Comparison of ENCODE assay signal across 8 mouse cellular contexts in the genomic region with DNA sequence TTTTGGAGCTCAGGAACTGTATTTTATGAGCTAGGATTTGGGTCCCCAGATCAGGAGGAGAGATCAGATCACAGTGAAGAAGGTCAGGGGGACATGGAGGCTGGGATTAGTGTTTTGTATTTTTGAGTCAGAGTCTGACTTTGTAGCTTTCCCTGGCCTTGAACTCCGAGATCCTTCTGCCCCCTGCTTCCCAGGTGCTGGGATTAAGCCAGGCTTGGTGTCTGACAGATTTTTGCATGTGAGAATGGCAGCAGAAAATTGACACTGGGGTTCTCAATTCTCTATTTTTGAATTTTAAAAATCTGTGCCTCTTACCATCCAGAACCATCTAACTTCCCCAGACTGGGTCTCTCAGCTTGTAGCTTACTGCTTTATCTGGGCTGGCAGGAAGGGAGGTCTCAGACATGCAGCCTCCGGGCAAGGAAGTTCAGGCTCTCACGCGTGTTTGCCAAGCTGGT. TPM values are rescaled to one million over a fixed set of nuclear protein-coding genes. Genes with fewer than 3 reads are reported as not detected.
DNase-seq lines count a peak whose midpoint lies in the region; ATAC-seq and TF ChIP-seq lines count a peak whose summit lies in the region.

No protein-coding gene starts in this region.

- peak overlapping the region; percentile 80 for H3K9ac ChIP-seq in heart, embryonic 11.5 days (ENCODE audit: low read depth, low read length)
- peak overlapping the region; percentile 62; the same call in 1 of the 2 replicates for H3K9ac ChIP-seq in forebrain, postnatal 0 days
- H3K9ac ChIP-seq in liver, embryonic 16.5 days (ENCODE audit: low read depth, low read length) = peak overlapping the region; percentile 79

- DNase-seq in heart, postnatal 14 days = no peak
- DNase-seq in forebrain, postnatal 0 days = no peak
- DNase-seq in urinary bladder, adult 2 months (ENCODE audit: low spot score) = no peak
- no peak for DNase-seq in gastrocnemius, postnatal 25 days
- DNase-seq in adrenal gland, adult 18-20 months (ENCODE audit: low spot score in 2 of 2) = no peak

- H3K4me3 ChIP-seq in heart, embryonic 11.5 days (ENCODE audit: low read depth, low read length) = peak overlapping the region; percentile 84; the same call in 1 of the 2 replicates
- peak overlapping the region; percentile 84 for H3K4me3 ChIP-seq in E14TG2a.4 (replicated peaks; ENCODE audit: low read length)
- no peak overlapping the region for H3K4me3 ChIP-seq in forebrain, postnatal 0 days (ENCODE audit: low read depth, low read length)
- no peak overlapping the region for H3K4me3 ChIP-seq in liver, embryonic 16.5 days (ENCODE audit: low read depth, low read length)

- ATAC-seq in heart, embryonic 11.5 days (replicated peaks; ENCODE audit: insufficient number of reproducible peaks, low FRiP score, low TSS enrichment) = no peak
- no peak for ATAC-seq in forebrain, postnatal 0 days
- ATAC-seq in liver, embryonic 16.5 days (ENCODE audit: low read depth) = no peak

- peak overlapping the region; percentile 82 for H3K4me2 ChIP-seq in heart, embryonic 11.5 days
- H3K4me2 ChIP-seq in forebrain, postnatal 0 days (ENCODE audit: low read depth) = peak overlapping the region; percentile 65; the same call in 1 of the 2 replicates
- H3K4me2 ChIP-seq in liver, embryonic 16.5 days (ENCODE audit: low read depth, low read length) = peak overlapping the region; percentile 91

- no peak for TF ChIP-seq CTCF in E14TG2a.4 (conservative IDR thresholded peaks at IDR 0.05; ENCODE audit: low read length)
- no peak for TF ChIP-seq CTCF in forebrain, postnatal 0 days (IDR thresholded peaks at IDR 0.05; ENCODE audit: low read depth)

- H3K27me3 ChIP-seq in heart, embryonic 11.5 days (ENCODE audit: control insufficient read depth, insufficient read depth, low read length) = no peaks in the 10 kb centered on the region
- no peaks in the 10 kb centered on the region for H3K27me3 ChIP-seq in E14TG2a.4 (ENCODE audit: insufficient read depth, low read length)
- no peaks in the 10 kb centered on the region for H3K27me3 ChIP-seq in forebrain, postnatal 0 days (ENCODE audit: insufficient read depth, low read length)
- H3K27me3 ChIP-seq in liver, embryonic 16.5 days (ENCODE audit: control insufficient read depth, insufficient read depth, low read depth, low read length) = no peaks in the 10 kb centered on the region

- H3K36me3 ChIP-seq in heart, embryonic 11.5 days (ENCODE audit: control insufficient read depth, insufficient read depth, low read length) = peaks cover 24% of the 10 kb centered on the region
- peaks cover 74% of the 10 kb centered on the region for H3K36me3 ChIP-seq in E14TG2a.4 (ENCODE audit: insufficient read depth, low read length)
- peaks cover 26% of the 10 kb centered on the region for H3K36me3 ChIP-seq in forebrain, postnatal 0 days (ENCODE audit: insufficient read depth)
- H3K36me3 ChIP-seq in liver, embryonic 16.5 days (ENCODE audit: control insufficient read depth, insufficient read depth) = peaks cover 25% of the 10 kb centered on the region

- intact Hi-C loops in heart, postnatal 14 days (cut with DNase I) = no loop called here

- H3K27ac ChIP-seq in heart, embryonic 11.5 days (ENCODE audit: low read depth, low read length) = peak overlapping the region; percentile 79
- H3K27ac ChIP-seq in forebrain, postnatal 0 days (ENCODE audit: low read depth, low read length) = peak overlapping the region; percentile 91; the same call in 1 of the 2 replicates
- H3K27ac ChIP-seq in liver, embryonic 16.5 days (ENCODE audit: low read length) = peak overlapping the region; percentile 87

- no peaks in the 10 kb centered on the region for H3K9me3 ChIP-seq in heart, embryonic 11.5 days (replicated peaks; ENCODE audit: control insufficient read depth, low read length)
- no peaks in the 10 kb centered on the region for H3K9me3 ChIP-seq in E14TG2a.4 (ENCODE audit: low read length)
- H3K9me3 ChIP-seq in forebrain, postnatal 0 days (ENCODE audit: low read length) = no peaks in the 10 kb centered on the region
- H3K9me3 ChIP-seq in liver, embryonic 16.5 days (replicated peaks; ENCODE audit: control insufficient read depth, low read length) = no peaks in the 10 kb centered on the region

- peaks cover 30% of the 10 kb centered on the region for H3K4me1 ChIP-seq in heart, embryonic 11.5 days (ENCODE audit: control insufficient read depth, insufficient read depth, low read length)
- peaks cover 75% of the 10 kb centered on the region for H3K4me1 ChIP-seq in E14TG2a.4 (replicated peaks; ENCODE audit: low read depth, low read length)
- peaks cover 24% of the 10 kb centered on the region for H3K4me1 ChIP-seq in forebrain, postnatal 0 days (ENCODE audit: insufficient read depth)
- peaks cover 48% of the 10 kb centered on the region for H3K4me1 ChIP-seq in liver, embryonic 16.5 days (ENCODE audit: control insufficient read depth, low read depth, low read length)

- WGBS in heart, embryonic 11.5 days (ENCODE audit: insufficient replicate concordance) = 62% methylated on average over 4 of the region's 4 CpGs
- 81% methylated on average over 4 of the region's 4 CpGs for WGBS in forebrain, postnatal 0 days
- WGBS in liver, embryonic 16.5 days (ENCODE audit: insufficient replicate concordance) = 54% methylated on average over 4 of the region's 4 CpGs

RNA-seq across cellular contexts. Expression of a gene that starts 1.4 kb away (rescaled TPM):
- polyA plus RNA-seq in heart, embryonic 11.5 days (2014; fragmentation: Nextera tagmentation; extraction: Ambion mirVana) = 151 and 171 TPM in 2 replicates
- 10 to 100 TPM; 78.6 to 84.0 TPM for total RNA-seq in heart, postnatal 14 days (2021)
- 37.9 and 43.9 TPM in 2 replicates for total RNA-seq in forebrain, postnatal 0 days (2014; rRNA removed)
- 183 and 196 TPM in 2 replicates for polyA plus RNA-seq in forebrain, postnatal 0 days (2015; fragmentation: Nextera tagmentation; extraction: Ambion mirVana)
- 49.2 and 52.7 TPM in 2 replicates for polyA plus RNA-seq in liver, embryonic 16.5 days (2015; fragmentation: Nextera tagmentation; extraction: Ambion mirVana)
- polyA plus RNA-seq in urinary bladder, adult 2 months (2012; rRNA removed) = 112 and 119 TPM in 2 replicates
- total RNA-seq in gastrocnemius, postnatal 25 days (2021) = 10 to 100 TPM; 78.7 to 93.6 TPM
- total RNA-seq in adrenal gland, adult 18-20 months (2021) = 100 to 1,000 TPM; 137 to 157 TPM

RNA-seq across cellular contexts. Expression of a gene that starts 5.9 kb away (rescaled TPM):
- 1,161 and 1,177 TPM in 2 replicates for polyA plus RNA-seq in heart, embryonic 11.5 days (2014; fragmentation: Nextera tagmentation; extraction: Ambion mirVana)
- 1,000 to 10,000 TPM; 1,852 to 1,908 TPM for total RNA-seq in heart, postnatal 14 days (2021)
- 230 and 424 TPM in 2 replicates for total RNA-seq in forebrain, postnatal 0 days (2014; rRNA removed)
- 688 and 881 TPM in 2 replicates for polyA plus RNA-seq in forebrain, postnatal 0 days (2015; fragmentation: Nextera tagmentation; extraction: Ambion mirVana)
- 509 and 519 TPM in 2 replicates for polyA plus RNA-seq in liver, embryonic 16.5 days (2015; fragmentation: Nextera tagmentation; extraction: Ambion mirVana)
- polyA plus RNA-seq in urinary bladder, adult 2 months (2012; rRNA removed) = 883 and 983 TPM in 2 replicates
- total RNA-seq in gastrocnemius, postnatal 25 days (2021) = 100 to 1,000 TPM; 913 to 952 TPM
- total RNA-seq in adrenal gland, adult 18-20 months (2021) = 1,000 to 10,000 TPM in 1 of 2 experiments, 100 to 1,000 TPM in 1; 797 to 1,071 TPM

RNA-seq across cellular contexts. Expression of a gene that starts 13.3 kb away (rescaled TPM):
- 4.0 and 6.4 TPM in 2 replicates for polyA plus RNA-seq in heart, embryonic 11.5 days (2014; fragmentation: Nextera tagmentation; extraction: Ambion mirVana)
- 10 to 100 TPM; 11.8 to 12.2 TPM for total RNA-seq in heart, postnatal 14 days (2021)
- 107 and 120 TPM in 2 replicates for total RNA-seq in forebrain, postnatal 0 days (2014; rRNA removed)
- polyA plus RNA-seq in forebrain, postnatal 0 days (2015; fragmentation: Nextera tagmentation; extraction: Ambion mirVana) = 18.3 and 18.4 TPM in 2 replicates
- 0.32 and 0.60 TPM in 2 replicates for polyA plus RNA-seq in liver, embryonic 16.5 days (2015; fragmentation: Nextera tagmentation; extraction: Ambion mirVana)
- 11.2 and 11.5 TPM in 2 replicates for polyA plus RNA-seq in urinary bladder, adult 2 months (2012; rRNA removed)
- total RNA-seq in gastrocnemius, postnatal 25 days (2021) = 1 to 10 TPM; 3.9 to 4.3 TPM
- 10 to 100 TPM; 16.6 to 18.0 TPM for total RNA-seq in adrenal gland, adult 18-20 months (2021)

RNA-seq across cellular contexts. Expression of a gene that starts 32.7 kb away (rescaled TPM):
- polyA plus RNA-seq in heart, embryonic 11.5 days (2014; fragmentation: Nextera tagmentation; extraction: Ambion mirVana) = 66.1 and 69.8 TPM in 2 replicates
- total RNA-seq in heart, postnatal 14 days (2021) = 10 to 100 TPM; 31.7 to 32.5 TPM
- total RNA-seq in forebrain, postnatal 0 days (2014; rRNA removed) = 69.0 and 91.4 TPM in 2 replicates
- 34.3 and 36.1 TPM in 2 replicates for polyA plus RNA-seq in forebrain, postnatal 0 days (2015; fragmentation: Nextera tagmentation; extraction: Ambion mirVana)
- 39.8 and 44.4 TPM in 2 replicates for polyA plus RNA-seq in liver, embryonic 16.5 days (2015; fragmentation: Nextera tagmentation; extraction: Ambion mirVana)
- 29.7 and 35.4 TPM in 2 replicates for polyA plus RNA-seq in urinary bladder, adult 2 months (2012; rRNA removed)
- total RNA-seq in gastrocnemius, postnatal 25 days (2021) = 10 to 100 TPM; 11.1 to 13.8 TPM
- total RNA-seq in adrenal gland, adult 18-20 months (2021) = 10 to 100 TPM; 32.9 to 44.2 TPM

RNA-seq across cellular contexts. Expression of a gene that starts 44.5 kb away (rescaled TPM):
- polyA plus RNA-seq in heart, embryonic 11.5 days (2014; fragmentation: Nextera tagmentation; extraction: Ambion mirVana) = not detected in 2 replicates
- under 1 TPM; 0.12 to 0.22 TPM for total RNA-seq in heart, postnatal 14 days (2021)
- 8.3 and 12.9 TPM in 2 replicates for total RNA-seq in forebrain, postnatal 0 days (2014; rRNA removed)
- polyA plus RNA-seq in forebrain, postnatal 0 days (2015; fragmentation: Nextera tagmentation; extraction: Ambion mirVana) = 4.6 and 7.4 TPM in 2 replicates
- 0.05 and 0.18 TPM in 2 replicates for polyA plus RNA-seq in liver, embryonic 16.5 days (2015; fragmentation: Nextera tagmentation; extraction: Ambion mirVana)
- 4.5 and 6.4 TPM in 2 replicates for polyA plus RNA-seq in urinary bladder, adult 2 months (2012; rRNA removed)
- under 1 TPM; 0.13 TPM for total RNA-seq in gastrocnemius, postnatal 25 days (2021)
- under 1 TPM; 0.19 to 0.27 TPM for total RNA-seq in adrenal gland, adult 18-20 months (2021)

Comparison
In these comparisons a context has a peak if more than half of its experiments do, and no peak if none do; other contexts are left out.
1. H3K4me3 ChIP-seq: peak in heart, embryonic 11.5 days (single experiment) and E14TG2a.4 (single experiment); none in forebrain, postnatal 0 days (single experiment) and liver, embryonic 16.5 days (single experiment).
2. Peak in every context shown above with its lines, with median percentiles within 50 percentile points of each other: H3K27ac ChIP-seq, H3K4me2 ChIP-seq and H3K9ac ChIP-seq.